Mouse (Mus musculus) left cerebral cortex, postnatal 25 days (tissue): ENCODE results near the gene Wwp2. TPM values are rescaled to one million over a fixed set of nuclear protein-coding genes. Genes with fewer than 3 reads are reported as not detected.

Experiments
- DNase-seq, 2 experiments: peaks; one replicate each; pipeline ENCODE4 v3.0.0; 2022; ENCODE audit warnings: low spot score in 2 of 2, mixed read lengths in 1 of 2
- intact Hi-C: fragments of 180-260 bp; cut with DNase I; formaldehyde crosslinking; loops from one replicate; pipeline ENCODE4 v1.15.1; 2025
- microRNA-seq, 2 experiments: library from miRNA; unstranded; fragments of <30 nt; microRNA quantifications; one replicate each; pipeline ENCODE4 v1.2.0; 2022
- total RNA-seq, 2 experiments: library from RNA; stranded (reverse); gene quantifications; 2 replicates each; pipeline ENCODE4 v1.2.3; 2021

Gene Wwp2
- total RNA-seq, 2 experiments from 2014 or later: 32.7 to 42.0 TPM

DNA sequence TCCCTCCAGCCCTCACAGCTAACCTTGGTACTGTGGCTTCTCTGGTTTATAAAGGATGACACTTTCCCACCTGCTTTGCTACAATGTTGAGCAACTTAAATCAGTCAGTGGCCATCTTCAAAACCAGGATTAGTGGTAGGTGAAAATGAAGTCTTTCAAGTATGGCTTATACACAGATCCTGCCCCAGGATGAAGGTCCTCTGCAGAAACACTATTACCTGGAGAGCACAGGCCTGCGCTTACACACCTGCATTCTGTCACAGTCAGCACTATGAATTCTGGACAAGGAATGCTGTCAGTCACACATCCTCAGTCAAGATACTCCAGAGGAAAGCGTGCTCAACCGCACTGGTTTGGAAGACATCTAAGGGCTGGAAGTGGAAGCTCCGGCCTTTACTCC, 145.4 kb downstream of the Wwp2 start:
- DNase-seq: no peak
- intact Hi-C loops: no loop called here

DNA sequence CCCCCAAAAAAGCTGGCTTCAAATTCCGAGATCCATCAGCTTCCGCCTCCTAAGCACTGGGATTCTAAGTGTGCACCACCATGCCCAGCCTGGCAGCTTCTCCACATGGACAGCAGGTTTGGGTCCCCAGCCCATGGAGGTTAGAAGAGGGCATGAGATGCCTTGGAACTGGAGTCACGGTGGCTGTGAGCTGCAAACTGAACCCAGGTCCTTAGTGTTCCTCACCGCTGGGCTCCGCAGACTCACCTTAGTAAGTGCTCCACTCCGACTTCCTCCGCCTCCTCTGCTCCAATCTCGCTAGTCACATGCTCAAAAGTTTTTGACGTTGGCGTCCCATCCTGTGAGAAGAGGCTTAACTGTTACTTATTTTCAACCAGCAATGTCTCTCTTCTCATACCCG, 146.0 kb downstream of the Wwp2 start:
- no peak for DNase-seq
- intact Hi-C loops: no loop called here

DNA sequence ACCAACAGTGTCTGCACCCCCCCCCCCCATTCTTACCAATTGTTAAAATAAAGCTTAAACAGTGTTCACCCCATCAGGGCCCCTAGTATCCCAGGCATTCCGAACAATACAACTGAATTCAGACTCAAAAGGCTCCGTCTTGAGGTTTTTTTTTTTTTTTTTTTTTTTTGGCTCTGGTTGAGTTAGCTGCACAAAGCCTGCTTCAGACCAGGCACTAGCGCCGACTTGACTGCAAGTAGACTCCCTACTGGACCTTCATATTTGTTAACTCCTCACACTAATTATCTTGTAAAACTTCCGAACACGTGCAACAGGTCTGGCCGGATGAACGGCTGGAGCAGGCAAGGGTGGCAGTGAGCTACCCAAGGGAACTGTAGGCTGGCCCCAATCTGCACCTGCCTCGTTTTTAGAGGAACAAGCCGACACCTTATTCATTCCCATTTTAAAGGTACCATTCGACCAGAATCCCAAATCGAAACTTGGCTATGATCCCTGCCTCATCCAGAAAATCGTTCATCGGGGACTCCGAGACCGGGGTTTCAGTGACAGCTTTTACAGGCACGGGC, 151.3 kb downstream of the Wwp2 start:
- no peak for DNase-seq
- intact Hi-C loops: loop anchor here (5.0 kb wide), 1 partner anchor 490 kb away; the partner anchor contains the start of gene Terf2

DNA sequence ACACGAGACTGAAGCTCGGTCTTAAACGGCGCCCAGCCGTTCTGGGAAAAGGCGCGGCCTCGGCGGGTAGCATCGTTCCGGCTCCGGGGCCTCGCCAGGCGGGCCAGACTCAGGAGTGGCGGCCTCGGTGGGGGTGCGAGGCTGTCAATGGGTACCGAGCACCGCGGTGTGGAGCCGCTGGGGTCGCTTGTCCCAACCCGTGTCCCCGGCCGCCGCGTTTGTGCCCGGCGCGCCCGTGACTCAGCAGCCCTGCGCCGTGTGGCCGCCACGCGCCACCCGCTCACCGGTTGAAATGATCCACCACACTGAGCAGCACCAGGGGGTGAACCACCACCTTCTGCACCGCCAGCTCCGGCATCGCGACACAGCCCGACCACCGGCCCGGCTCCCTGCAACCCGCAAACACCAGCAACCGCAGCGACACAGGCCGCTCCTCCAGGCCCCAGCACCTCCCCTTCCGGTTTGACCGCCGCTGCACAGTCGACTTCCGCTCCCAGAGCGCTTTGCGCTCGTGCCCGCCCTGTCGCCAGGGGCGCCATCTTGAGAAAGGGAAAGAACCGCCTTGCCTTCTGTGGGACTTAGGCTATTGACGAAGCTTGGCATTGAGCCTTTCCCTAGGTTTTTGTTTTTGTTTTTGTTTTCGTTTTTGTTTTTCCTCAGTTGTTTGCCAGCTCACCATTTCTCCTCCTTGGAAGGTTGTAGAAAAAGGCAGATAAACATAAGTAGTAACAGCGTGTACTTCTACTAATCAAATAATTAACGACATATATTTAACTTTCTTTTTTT, 152.0 kb downstream of the Wwp2 start, which contains the start of gene Psmd7:
TSS of gene Psmd7 (minus strand) at position 470 of the 786 bp plus-strand sequence.
- peak; percentile 94 to 95 for DNase-seq
- intact Hi-C loops: loop anchor here (1.0 to 5.0 kb wide), 2 partner anchors 491 to 1977 kb away; partner anchors contain the start of genes Dhx38, Terf2 and Txnl4b

DNA sequence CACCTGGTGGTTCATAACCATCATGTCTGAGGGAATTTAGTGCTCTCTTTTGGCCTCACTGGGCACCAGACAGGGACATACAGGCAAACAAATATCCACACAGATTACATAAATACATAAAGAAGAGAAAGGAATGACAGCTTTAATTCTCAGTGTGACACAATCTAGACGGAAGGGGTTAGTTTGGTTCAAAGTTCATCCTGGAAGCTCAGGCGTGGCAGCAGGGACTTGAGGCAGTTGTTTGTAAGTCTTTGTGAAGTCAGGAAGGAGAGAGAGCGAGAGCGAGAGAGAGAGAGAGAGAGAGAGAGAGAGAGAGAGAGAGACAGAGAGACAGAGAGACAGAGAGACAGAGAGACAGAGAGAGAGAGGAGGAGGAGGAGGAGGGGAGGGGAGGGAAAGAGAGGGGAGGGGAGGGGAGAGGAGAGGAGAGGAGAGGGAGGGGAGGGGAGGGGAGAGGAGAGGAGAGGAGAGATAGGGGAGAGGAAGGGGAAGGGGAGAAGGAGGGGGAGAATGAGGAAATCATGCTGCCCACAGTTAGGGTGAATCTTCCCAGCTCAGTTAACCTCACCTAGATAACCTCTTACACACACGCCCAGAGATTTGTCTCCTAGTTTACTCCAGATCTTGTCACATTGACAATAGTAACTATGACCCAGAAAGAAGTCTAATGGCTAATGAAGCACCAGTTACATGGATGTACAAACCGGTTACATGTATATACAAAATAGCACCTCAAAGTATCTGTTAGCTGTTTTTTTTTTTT, 158.0 kb downstream of the Wwp2 start:
- intact Hi-C loops: no loop called here
- DNase-seq: no peak

DNA sequence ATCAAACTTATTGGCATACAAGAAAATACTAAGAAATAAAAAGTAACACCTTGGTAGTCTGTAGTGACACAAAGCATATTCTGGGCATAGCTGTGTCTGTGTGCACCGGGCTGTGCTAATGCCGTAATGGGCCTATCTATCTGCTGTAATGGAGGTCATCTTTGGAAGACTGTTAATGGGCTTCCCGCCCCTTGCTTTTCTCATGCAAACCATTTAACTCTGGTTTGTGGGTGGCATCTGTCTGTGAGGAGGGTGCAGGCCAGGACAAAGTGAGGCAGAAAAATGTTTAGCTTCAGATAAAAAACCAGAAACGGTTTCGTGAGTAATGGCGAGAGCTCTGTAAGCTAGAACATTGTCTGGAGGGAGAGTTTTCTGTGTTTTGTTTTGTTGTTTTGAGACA, 158.7 kb downstream of the Wwp2 start:
- intact Hi-C loops: no loop called here
- no peak for DNase-seq

DNA sequence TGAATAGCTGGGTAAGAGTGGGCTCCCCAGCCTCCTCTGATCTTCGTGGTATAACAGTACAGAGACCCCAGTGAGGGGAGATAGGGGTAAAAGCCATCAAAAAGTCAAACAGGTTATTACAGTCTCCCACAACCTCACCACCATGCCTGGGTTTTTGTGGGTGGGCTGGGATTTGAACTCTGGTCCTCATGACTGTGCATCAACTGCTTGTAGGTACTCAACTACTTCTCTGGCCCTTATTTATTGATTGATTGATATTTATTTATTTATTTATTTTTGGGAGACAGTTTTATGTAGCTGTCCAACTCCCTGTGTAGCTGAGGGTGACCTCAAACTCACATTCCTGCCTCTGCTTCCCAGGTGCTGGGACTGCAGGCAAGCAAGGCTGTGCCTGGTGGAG, 161.6 kb downstream of the Wwp2 start:
- intact Hi-C loops: no loop called here
- DNase-seq: no peak

DNA sequence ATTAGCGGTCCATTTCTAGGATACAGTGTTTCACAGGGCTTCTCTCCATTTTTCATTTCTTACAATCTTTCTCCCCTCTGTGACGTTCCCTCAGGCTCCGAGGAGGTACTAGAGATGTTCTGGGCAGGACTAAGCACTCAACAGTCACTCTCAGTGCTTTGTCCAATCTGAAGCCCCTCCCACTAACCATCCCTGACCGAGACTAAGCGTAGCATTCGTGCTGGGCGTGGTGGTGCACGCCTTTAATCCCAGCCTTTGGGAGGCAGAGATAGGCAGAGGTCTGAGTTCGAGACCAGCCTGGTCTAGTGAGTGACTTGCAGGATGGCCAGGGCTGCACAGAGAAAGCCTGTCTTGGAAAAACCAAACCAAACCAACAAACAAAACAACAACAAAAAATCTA, 163.5 kb downstream of the Wwp2 start:
- DNase-seq: no peak
- intact Hi-C loops: loop anchor here (5.0 to 10.0 kb wide), 2 partner anchors 213 to 355 kb away; no protein-coding TSS in a partner anchor

DNA sequence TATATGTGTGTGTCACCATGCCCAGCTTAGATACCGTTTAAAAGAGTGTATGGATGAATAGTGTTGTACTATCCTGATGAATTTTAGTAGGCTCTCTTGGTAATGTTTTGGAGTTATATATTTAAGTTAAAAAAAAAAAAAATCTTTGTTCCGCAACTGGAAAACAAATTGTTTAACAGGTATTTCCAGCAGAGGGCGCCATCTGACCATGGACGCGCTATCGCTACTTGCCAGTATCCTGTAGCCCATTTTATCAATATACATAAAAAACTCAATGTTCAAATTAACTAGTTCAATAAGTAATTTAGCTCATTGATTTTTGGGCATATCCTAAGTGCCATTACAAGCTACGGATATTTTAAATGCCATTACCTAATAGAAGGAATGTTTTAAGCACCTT, 166.9 kb downstream of the Wwp2 start:
- DNase-seq: peak; percentile 60 to 66
- intact Hi-C loops: loop anchor here (5.0 to 10.0 kb wide), 2 partner anchors 209 to 352 kb away; no protein-coding TSS in a partner anchor

Small RNAs within 50 kb of the gene (microRNA-seq; reads per million reads assigned to microRNA genes)
- gene Mir140: 911 to 959 reads per million in 2 experiments

Other genes with a start within 250 kb of the Wwp2 start
- 10 to 100 TPM; 54.4 to 56.2 TPM for gene Nfat5, start 142.9 kb upstream of the Wwp2 start, total RNA-seq
- 1 to 10 TPM; 4.1 to 4.3 TPM for gene Nqo1, start 33.2 kb upstream of the Wwp2 start, total RNA-seq
- gene Nob1, start 11.3 kb upstream of the Wwp2 start, total RNA-seq: 10 to 100 TPM; 34.2 to 36.8 TPM
- 100 to 1,000 TPM; 107 TPM for gene Psmd7, start 152.1 kb downstream of the Wwp2 start, total RNA-seq